Mouse (Mus musculus): ENCODE measurements at regions not wholly inside any gene's neighbourhood (a gene's known extent, or its start where the extent isn't known, plus 50 kb on each side); places are given as distances from the start of the nearest gene placed in this dataset.

DNA sequence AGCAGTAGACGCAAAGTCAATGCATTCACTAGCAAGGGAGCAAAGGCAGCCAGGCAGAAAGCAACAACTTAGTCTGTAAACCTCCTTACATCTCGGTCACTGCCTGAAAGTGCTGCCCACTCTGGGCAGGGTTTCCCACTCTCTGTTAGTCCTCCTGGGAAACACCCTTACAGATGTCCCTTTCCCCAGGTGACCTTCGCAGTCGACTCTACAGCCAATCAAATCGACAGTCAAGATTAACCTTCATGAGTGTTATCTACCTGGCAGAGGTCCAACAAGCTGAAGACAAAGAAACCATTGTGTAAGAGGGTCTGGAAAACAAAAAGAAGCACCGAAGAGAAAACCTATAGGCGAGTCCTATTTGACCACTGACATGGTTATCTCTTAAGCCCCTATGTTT, 229.0 kb downstream of the Dact1 start:
- Histone ChIP-seq H3K9me3 (ENCODE audit: low read length) (no peaks in the 10 kb centered on the region), H3K27ac (no peak overlapping the region), H3K27me3 (ENCODE audit: insufficient read depth, low read length) (no peaks in the 10 kb centered on the region), H3K4me3 (ENCODE audit: low read length) (no peak overlapping the region), H3K9ac (replicated peaks; ENCODE audit: low read length) (no peak overlapping the region), H3K36me3 (ENCODE audit: insufficient read depth, low read length) (no peaks in the 10 kb centered on the region), H3K4me2 (ENCODE audit: low read depth, low read length) (no peak overlapping the region), H3K4me1 (ENCODE audit: insufficient read depth, low read length) (peaks cover 11% of the 10 kb centered on the region; the same call in 1 of the 2 replicates)
- TF ChIP-seq CTCF (IDR thresholded peaks at IDR 0.05; ENCODE audit: low read depth) = no peak
- no peak for ATAC-seq
- DNase-seq (ENCODE audit: low spot score) = no peak
- WGBS = 58% methylated on average over 7 of the region's 7 CpGs

DNA sequence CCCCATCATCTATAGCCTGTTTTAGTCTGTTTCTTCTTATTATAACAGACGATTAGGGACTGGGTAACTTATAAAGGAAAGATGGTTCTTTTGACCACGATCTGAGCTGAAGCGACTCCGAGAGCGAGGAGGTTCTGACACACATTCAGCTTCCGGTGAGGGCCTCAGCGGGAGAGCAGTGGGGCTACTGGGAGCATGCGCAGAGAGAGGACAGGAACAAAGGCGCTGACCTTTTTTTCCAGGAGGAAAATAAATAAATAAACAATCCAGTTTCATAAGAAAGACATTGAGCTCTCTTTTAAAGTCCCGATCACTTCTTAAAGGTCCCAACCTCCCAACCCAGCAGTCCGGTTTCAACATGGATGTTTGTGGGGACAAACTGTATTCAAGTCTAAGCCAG, 230.6 kb downstream of the Dact1 start:
- H3K36me3 ChIP-seq (ENCODE audit: insufficient read depth, low read length) = no peaks in the 10 kb centered on the region
- H3K27ac ChIP-seq = no peak overlapping the region
- H3K4me1 ChIP-seq (ENCODE audit: insufficient read depth, low read length) = peaks cover 7% of the 10 kb centered on the region; the same call in 1 of the 2 replicates
- TF ChIP-seq CTCF (IDR thresholded peaks at IDR 0.05; ENCODE audit: low read depth) = no peak
- no peak overlapping the region for H3K9ac ChIP-seq (replicated peaks; ENCODE audit: low read length)
- H3K4me3 ChIP-seq (ENCODE audit: low read length) = no peak overlapping the region
- WGBS = 75% methylated on average over 11 of the region's 11 CpGs
- H3K4me2 ChIP-seq (ENCODE audit: low read depth, low read length) = no peak overlapping the region
- no peak for ATAC-seq
- no peak for DNase-seq (ENCODE audit: low spot score)
- H3K27me3 ChIP-seq (ENCODE audit: insufficient read depth, low read length) = no peaks in the 10 kb centered on the region
- H3K9me3 ChIP-seq (ENCODE audit: low read length) = no peaks in the 10 kb centered on the region

DNA sequence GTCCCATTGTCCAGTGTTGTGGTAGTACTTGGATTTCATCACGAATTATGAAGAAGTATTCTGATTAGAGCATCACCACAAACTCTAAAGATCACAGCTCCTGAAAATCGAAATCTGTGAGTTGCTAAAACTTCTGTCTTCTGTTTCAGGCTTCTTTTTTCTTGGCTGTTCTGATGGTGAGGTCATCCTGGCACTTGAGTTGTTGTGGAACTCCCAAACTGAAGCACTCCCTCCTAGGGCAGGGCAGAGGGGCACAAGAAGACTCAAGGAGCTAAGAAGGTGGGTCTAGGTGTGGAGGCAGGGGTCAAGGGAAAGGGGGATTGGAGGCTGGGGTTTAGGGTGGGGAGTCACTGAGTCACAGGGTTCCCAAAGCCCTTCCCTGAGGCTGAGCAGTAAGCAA, 232.3 kb downstream of the Dact1 start:
- Histone ChIP-seq H3K4me2 (ENCODE audit: low read depth, low read length) (no peak overlapping the region), H3K4me3 (ENCODE audit: low read length) (no peak overlapping the region), H3K9me3 (ENCODE audit: low read length) (no peaks in the 10 kb centered on the region), H3K36me3 (ENCODE audit: insufficient read depth, low read length) (no peaks in the 10 kb centered on the region), H3K27me3 (ENCODE audit: insufficient read depth, low read length) (no peaks in the 10 kb centered on the region), H3K4me1 (ENCODE audit: insufficient read depth, low read length) (0 out of 2 replicates have a peak, but pooled peaks cover 3% of the 10 kb centered on the region), H3K9ac (replicated peaks; ENCODE audit: low read length) (no peak overlapping the region), H3K27ac (no peak overlapping the region)
- DNase-seq (ENCODE audit: low spot score) (no peak), ATAC-seq (no peak)
- no peak for TF ChIP-seq CTCF (IDR thresholded peaks at IDR 0.05; ENCODE audit: low read depth)
- WGBS = 82% methylated on average over 2 of the region's 2 CpGs

DNA sequence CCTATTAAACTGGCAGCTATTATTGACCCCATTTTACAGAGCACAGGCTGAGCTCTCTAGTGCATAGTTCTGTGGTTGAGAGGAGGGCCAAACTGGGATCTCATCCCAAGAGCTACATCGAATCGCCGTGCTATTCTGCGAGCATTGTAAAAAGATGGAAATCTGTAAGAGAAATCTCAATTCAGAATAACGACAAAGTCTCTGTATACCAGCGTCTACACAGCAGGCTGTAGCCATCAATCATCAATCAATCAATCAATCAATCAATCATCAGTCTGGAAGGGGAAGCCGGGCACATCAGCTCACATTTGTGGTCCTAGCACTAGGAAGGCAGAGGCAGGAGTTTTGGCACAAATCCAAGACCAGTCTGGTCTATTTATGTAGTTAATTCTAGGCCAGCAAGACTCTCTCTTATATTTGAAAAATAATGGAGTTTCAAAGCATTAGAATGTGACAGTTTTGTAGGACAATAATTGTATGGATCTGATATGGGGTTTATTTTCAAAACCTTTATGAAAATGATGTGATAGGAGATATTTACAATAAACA, 234.0 kb downstream of the Dact1 start:
- DNase-seq (ENCODE audit: low spot score) (peak; percentile 45), ATAC-seq (no peak)
- Histone ChIP-seq H3K27ac (no peak overlapping the region), H3K9ac (replicated peaks; ENCODE audit: low read length) (no peak overlapping the region), H3K9me3 (ENCODE audit: low read length) (no peaks in the 10 kb centered on the region), H3K36me3 (ENCODE audit: insufficient read depth, low read length) (no peaks in the 10 kb centered on the region), H3K4me1 (ENCODE audit: insufficient read depth, low read length) (0 out of 2 replicates have a peak, but pooled peaks cover 3% of the 10 kb centered on the region), H3K4me3 (ENCODE audit: low read length) (no peak overlapping the region), H3K27me3 (ENCODE audit: insufficient read depth, low read length) (no peaks in the 10 kb centered on the region), H3K4me2 (ENCODE audit: low read depth, low read length) (no peak overlapping the region)
- no peak for TF ChIP-seq CTCF (IDR thresholded peaks at IDR 0.05; ENCODE audit: low read depth)
- 53% methylated on average over 7 of the region's 7 CpGs for WGBS

DNA sequence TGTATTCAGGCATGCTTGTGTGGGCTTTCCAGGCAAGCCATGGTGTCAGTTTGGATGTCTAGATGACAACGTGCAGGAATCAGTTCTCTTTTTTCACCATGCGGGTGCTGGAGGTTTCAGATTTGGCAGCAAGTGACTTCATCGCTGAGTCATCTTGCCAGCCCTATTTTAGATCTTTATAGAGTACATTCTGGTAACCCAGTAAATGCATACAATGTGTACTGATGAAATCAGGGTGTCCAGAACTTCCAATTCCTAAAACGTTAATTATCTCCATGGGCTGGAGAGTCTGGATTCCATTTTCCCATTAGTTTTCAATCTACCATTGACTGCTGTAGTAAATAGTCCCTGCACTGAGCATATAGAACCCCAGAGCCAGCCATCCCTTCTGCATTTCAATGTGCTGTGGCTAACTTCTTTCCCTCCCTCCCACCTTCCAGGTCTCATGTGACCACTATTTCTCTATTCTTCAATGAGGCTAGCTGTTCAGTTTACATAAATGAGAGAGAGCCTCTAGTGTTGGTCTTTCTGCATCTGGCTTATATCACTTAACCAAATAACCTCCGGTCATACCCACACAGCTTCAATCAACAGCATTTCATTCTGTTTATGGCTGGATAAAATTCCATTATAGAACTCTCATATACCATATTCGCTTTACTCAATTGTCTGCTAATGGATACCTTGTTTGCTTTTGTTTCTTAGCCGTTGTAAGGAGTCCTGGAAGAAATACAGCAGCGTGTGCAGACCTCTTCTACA, 234.9 kb downstream of the Dact1 start:
- ATAC-seq (no peak), DNase-seq (ENCODE audit: low spot score) (no peak)
- no peaks in the 10 kb centered on the region for H3K27me3 ChIP-seq (ENCODE audit: insufficient read depth, low read length)
- no peak overlapping the region for H3K4me3 ChIP-seq (ENCODE audit: low read length)
- H3K36me3 ChIP-seq (ENCODE audit: insufficient read depth, low read length) = no peaks in the 10 kb centered on the region
- no peak for TF ChIP-seq CTCF (IDR thresholded peaks at IDR 0.05; ENCODE audit: low read depth)
- H3K4me1 ChIP-seq (ENCODE audit: insufficient read depth, low read length) = 0 out of 2 replicates have a peak, but pooled peaks cover 3% of the 10 kb centered on the region
- H3K27ac ChIP-seq = no peak overlapping the region
- no peaks in the 10 kb centered on the region for H3K9me3 ChIP-seq (ENCODE audit: low read length)
- 66% methylated on average over 8 of the region's 8 CpGs for WGBS
- H3K4me2 ChIP-seq (ENCODE audit: low read depth, low read length) = no peak overlapping the region
- H3K9ac ChIP-seq (replicated peaks; ENCODE audit: low read length) = no peak overlapping the region

DNA sequence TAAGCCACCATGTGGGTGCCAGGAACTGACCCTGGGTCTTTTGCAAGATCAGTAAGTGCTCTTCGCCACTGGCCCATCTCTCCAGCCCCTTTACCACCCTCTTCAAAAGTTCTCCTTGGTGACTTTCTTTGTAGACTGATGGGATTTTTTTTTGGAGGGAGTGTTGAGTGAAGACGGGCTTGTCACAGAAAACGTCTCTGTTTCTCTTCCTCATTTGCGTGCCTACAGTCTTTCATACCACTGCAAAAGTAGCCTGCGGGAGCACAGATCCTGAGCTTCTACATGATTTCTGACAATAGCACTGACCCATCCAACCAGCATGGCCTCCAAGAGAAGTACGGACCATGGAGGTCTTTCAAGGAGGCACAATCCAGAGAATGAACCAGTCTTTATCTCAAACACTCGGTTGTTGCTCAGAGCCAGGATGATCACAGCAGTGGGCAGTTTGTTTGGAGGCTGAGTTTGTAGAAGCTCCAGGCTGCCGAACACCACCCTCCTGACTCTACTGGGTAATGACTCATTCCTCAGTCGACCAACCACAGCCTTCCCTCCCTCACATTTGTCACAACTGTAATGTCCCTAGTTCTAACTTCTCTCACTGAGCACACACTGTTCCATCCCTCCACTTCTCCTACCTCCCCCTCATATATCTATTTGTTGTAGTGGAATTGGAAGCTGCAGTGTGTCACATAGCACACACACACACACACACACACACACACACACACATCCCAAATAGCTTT, 237.0 kb downstream of the Dact1 start:
- no peak for ATAC-seq
- no peak for DNase-seq (ENCODE audit: low spot score)
- no peak for TF ChIP-seq CTCF (IDR thresholded peaks at IDR 0.05; ENCODE audit: low read depth)
- Histone ChIP-seq H3K9me3 (ENCODE audit: low read length) (no peaks in the 10 kb centered on the region), H3K36me3 (ENCODE audit: insufficient read depth, low read length) (no peaks in the 10 kb centered on the region), H3K4me3 (ENCODE audit: low read length) (no peak overlapping the region), H3K4me1 (ENCODE audit: insufficient read depth, low read length) (0 out of 2 replicates have a peak, but pooled peaks cover 3% of the 10 kb centered on the region), H3K4me2 (ENCODE audit: low read depth, low read length) (no peak overlapping the region), H3K27ac (no peak overlapping the region), H3K9ac (replicated peaks; ENCODE audit: low read length) (no peak overlapping the region), H3K27me3 (ENCODE audit: insufficient read depth, low read length) (no peaks in the 10 kb centered on the region)
- 87% methylated on average over 9 of the region's 9 CpGs for whole genome bisulfite sequencing
